Mouse (Mus musculus) CH12.LX (cell line): ENCODE data around the gene Mlh1. TPM values are rescaled to one million over a fixed set of nuclear protein-coding genes. Genes with fewer than 3 reads are reported as not detected.

Experiments used
- DNase-seq: peaks from one replicate; pipeline ENCODE4 v3.0.0-alpha.2; 2013; ENCODE audit errors: extremely low read depth
- H3K27ac ChIP-seq: 2 replicates; pipeline ENCODE4 v1.5.1; 2012; ENCODE audit warnings: low read depth, mild to moderate bottlenecking, control low read depth, moderate library complexity; ENCODE audit not compliant: insufficient read depth
- H3K27me3 ChIP-seq: replicated peaks from 2 replicates; pipeline ENCODE3; 2012; ENCODE audit warnings: inconsistent platforms
- H3K36me3 ChIP-seq, 2 experiments: replicated peaks in 1 of 2; 2 replicates each; pipeline versions ENCODE3 to v1.6.1; 2012; ENCODE audit warnings: inconsistent platforms in 1 of 2, low read length in 1 of 2, mild to moderate bottlenecking in 1 of 2, mixed read lengths in 1 of 2, moderate library complexity in 1 of 2; ENCODE audit not compliant: control insufficient read depth in 1 of 2, insufficient read depth in 1 of 2
- H3K4me1 ChIP-seq, 2 experiments: 2 replicates each; pipeline ENCODE4 v1.6.1; 2012; ENCODE audit warnings: inconsistent platforms in 1 of 2, moderate library complexity in 1 of 2; ENCODE audit not compliant: insufficient read depth in 2 of 2, control insufficient read depth in 1 of 2
- H3K4me2 ChIP-seq: 2 replicates; pipeline ENCODE4 v1.6.1; 2012; ENCODE audit warnings: low read depth, mild to moderate bottlenecking, control low read depth; ENCODE audit not compliant: poor library complexity, insufficient read depth, severe bottlenecking
- H3K4me3 ChIP-seq, 3 experiments: fragments of 150-350 bp in 1 of 3; sonication (generic) in 1 of 3; replicated peaks in 1 of 3; 2 replicates each; pipeline versions ENCODE3 to v1.5.1; 2011 to 2012; ENCODE audit warnings: low read depth in 2 of 3, low read length in 2 of 3, mild to moderate bottlenecking in 2 of 3, moderate library complexity in 2 of 3, control low read depth in 1 of 3, improper control_type of control experiment in 1 of 3, inconsistent platforms in 1 of 3, mixed read lengths in 1 of 3; ENCODE audit not compliant: poor library complexity in 1 of 3
- H3K79me2 ChIP-seq: replicated peaks from 2 replicates; pipeline ENCODE4 v1.6.1; 2012; ENCODE audit warnings: mild to moderate bottlenecking, moderate library complexity; ENCODE audit not compliant: control insufficient read depth, poor library complexity, insufficient read depth, severe bottlenecking; ENCODE audit errors: extremely low read depth
- H3K9ac ChIP-seq: 2 replicates; pipeline ENCODE4 v1.6.1; 2012; ENCODE audit warnings: low read depth, mild to moderate bottlenecking, control low read depth, moderate library complexity; ENCODE audit not compliant: insufficient read depth
- H3K9me3 ChIP-seq: replicated peaks from 2 replicates; pipeline ENCODE3; 2012; ENCODE audit warnings: low read length, inconsistent platforms, mixed read lengths
- BHLHE40 ChIP-seq: IDR thresholded peaks from 2 replicates; pipeline ENCODE4 v1.6.1; 2011; ENCODE audit warnings: mild to moderate bottlenecking, low read depth, low read length, improper control_type of control experiment
- CHD1 ChIP-seq: IDR thresholded peaks from 2 replicates; pipeline ENCODE4 v1.6.1; 2012; ENCODE audit warnings: low read depth, low read length, improper control_type of control experiment, inconsistent platforms
- E2F4 ChIP-seq: IDR thresholded peaks from 2 replicates; pipeline ENCODE4 v1.6.1; 2011; ENCODE audit warnings: low read depth, low read length, improper control_type of control experiment; ENCODE audit not compliant: insufficient replicate concordance
- EP300 ChIP-seq: IDR thresholded peaks from 2 replicates; pipeline ENCODE4 v1.6.1; 2011; ENCODE audit warnings: low read length, improper control_type of control experiment
- ETS1 ChIP-seq: conservative IDR thresholded peaks from 2 replicates; pipeline ENCODE4 v1.6.1; 2012; ENCODE audit warnings: low read depth, mild to moderate bottlenecking, inconsistent platforms, low read length, improper control_type of control experiment, moderate library complexity
- IRF4 ChIP-seq: IDR thresholded peaks from 2 replicates; pipeline ENCODE4 v1.6.1; 2014; ENCODE audit warnings: low read depth, mild to moderate bottlenecking, inconsistent platforms, low read length, improper control_type of control experiment
- JUN ChIP-seq: IDR thresholded peaks from 2 replicates; pipeline ENCODE4 v1.6.1; 2011; ENCODE audit warnings: low read depth, mild to moderate bottlenecking, low read length, improper control_type of control experiment, moderate library complexity; ENCODE audit not compliant: insufficient read depth
- JUND ChIP-seq: conservative IDR thresholded peaks from 2 replicates; pipeline ENCODE4 v1.6.1; 2011; ENCODE audit warnings: low read depth, low read length, improper control_type of control experiment
- KAT2A ChIP-seq: IDR thresholded peaks from 2 replicates; pipeline ENCODE4 v1.6.1; 2012; ENCODE audit warnings: low read length, improper control_type of control experiment, inconsistent platforms; ENCODE audit not compliant: insufficient replicate concordance
- MAFK ChIP-seq: IDR thresholded peaks from 2 replicates; pipeline ENCODE4 v1.6.1; 2011; ENCODE audit warnings: low read length, improper control_type of control experiment; ENCODE audit not compliant: insufficient replicate concordance
- MAX ChIP-seq: IDR thresholded peaks from 2 replicates; pipeline ENCODE4 v1.6.1; 2011; ENCODE audit warnings: low read length, improper control_type of control experiment
- MAZ ChIP-seq: IDR thresholded peaks from 2 replicates; pipeline ENCODE4 v1.6.1; 2012; ENCODE audit warnings: low read depth, mild to moderate bottlenecking, inconsistent platforms, low read length, improper control_type of control experiment, moderate library complexity
- MEF2A ChIP-seq: IDR thresholded peaks from 2 replicates; pipeline ENCODE4 v1.6.1; 2014; ENCODE audit warnings: low read depth, mild to moderate bottlenecking, inconsistent platforms, low read length, improper control_type of control experiment, borderline replicate concordance
- MYC ChIP-seq: IDR thresholded peaks from 2 replicates; pipeline ENCODE4 v1.6.1; 2011; ENCODE audit warnings: low read depth, mild to moderate bottlenecking, improper control_type of control experiment, low read length
- NRF1 ChIP-seq: IDR thresholded peaks from 2 replicates; pipeline ENCODE4 v1.6.1; 2014; ENCODE audit warnings: low read depth, mild to moderate bottlenecking, inconsistent platforms, low read length, improper control_type of control experiment, moderate library complexity
- POLR2A ChIP-seq: IDR thresholded peaks from 2 replicates; pipeline ENCODE4 v1.6.1; 2011; ENCODE audit warnings: low read depth, mild to moderate bottlenecking, improper control_type of control experiment, low read length
- RAD21 ChIP-seq: IDR thresholded peaks from 2 replicates; pipeline ENCODE4 v1.6.1; 2011; ENCODE audit warnings: low read depth, mild to moderate bottlenecking, low read length, improper control_type of control experiment, moderate library complexity
- RCOR1 ChIP-seq: conservative IDR thresholded peaks from 2 replicates; pipeline ENCODE4 v1.6.1; 2012; ENCODE audit warnings: low read depth, mild to moderate bottlenecking, inconsistent platforms, low read length, improper control_type of control experiment
- SIN3A ChIP-seq: IDR thresholded peaks from 2 replicates; pipeline ENCODE4 v1.6.1; 2012; ENCODE audit warnings: low read length, improper control_type of control experiment, inconsistent platforms
- SMC3 ChIP-seq: IDR thresholded peaks from 2 replicates; pipeline ENCODE4 v1.6.1; 2011; ENCODE audit warnings: low read depth, low read length, improper control_type of control experiment
- TBP ChIP-seq: conservative IDR thresholded peaks from 2 replicates; pipeline ENCODE4 v1.6.1; 2011; ENCODE audit warnings: low read depth, low read length, improper control_type of control experiment
- UBTF ChIP-seq: IDR thresholded peaks from 2 replicates; pipeline ENCODE4 v1.6.1; 2012; ENCODE audit warnings: low read depth, mild to moderate bottlenecking, inconsistent platforms, low read length, improper control_type of control experiment, moderate library complexity
- USF1 ChIP-seq: IDR thresholded peaks from 2 replicates; pipeline ENCODE4 v1.6.1; 2014; ENCODE audit warnings: low read depth, mild to moderate bottlenecking, inconsistent platforms, low read length, improper control_type of control experiment
- ZC3H11A ChIP-seq: IDR thresholded peaks from 2 replicates; pipeline ENCODE4 v1.6.1; 2012; ENCODE audit warnings: low read depth, mild to moderate bottlenecking, inconsistent platforms, low read length, improper control_type of control experiment
- ZMIZ1 ChIP-seq: IDR thresholded peaks from 2 replicates; pipeline ENCODE4 v1.6.1; 2012; ENCODE audit warnings: low read depth, mild to moderate bottlenecking, inconsistent platforms, low read length, improper control_type of control experiment
- ZNF384 ChIP-seq: IDR thresholded peaks from 2 replicates; pipeline ENCODE4 v1.6.1; 2012; ENCODE audit warnings: low read depth, low read length, improper control_type of control experiment, inconsistent platforms
- dilution Hi-C: fragments of 300-500 bp; cut with MboI; formaldehyde crosslinking; loops from 2 replicates; pipeline ENCODE4 v1.14.3; 2020; ENCODE audit warnings: low sequenced_read_pairs; ENCODE audit not compliant: extremely low pct_unique_long_range_greater_than_20kb, extremely low pct_ligation_motif_present
- in situ Hi-C: fragments of 300-500 bp; cut with MboI; formaldehyde crosslinking; loops from 3 replicates; pipeline ENCODE4 v1.14.3; 2019; ENCODE audit warnings: low sequenced_read_pairs, low pct_ligation_motif_present, low pct_unique_long_range_greater_than_20kb, mixed read lengths
- polyA plus RNA-seq: library from polyadenylated mRNA; unstranded; fragments of >175 nt; gene quantifications from 2 replicates; pipeline ENCODE4 v1.2.1, GENCODE M21; 2012; ENCODE audit warnings: low read depth; ENCODE audit not compliant: insufficient read length
- total RNA-seq, 2 experiments: library from RNA; depleted of rRNA; stranded (reverse); fragments of 300-350 nt in 1 of 2; fragments of >200 nt in 1 of 2; gene quantifications; 2 replicates each; pipeline ENCODE4 v1.2.3; 2012 to 2014

The Mlh1 gene
- total and polyA plus RNA-seq, 3 experiments, result 25.7 to 57.9 (median 50.2) TPM

DNA sequence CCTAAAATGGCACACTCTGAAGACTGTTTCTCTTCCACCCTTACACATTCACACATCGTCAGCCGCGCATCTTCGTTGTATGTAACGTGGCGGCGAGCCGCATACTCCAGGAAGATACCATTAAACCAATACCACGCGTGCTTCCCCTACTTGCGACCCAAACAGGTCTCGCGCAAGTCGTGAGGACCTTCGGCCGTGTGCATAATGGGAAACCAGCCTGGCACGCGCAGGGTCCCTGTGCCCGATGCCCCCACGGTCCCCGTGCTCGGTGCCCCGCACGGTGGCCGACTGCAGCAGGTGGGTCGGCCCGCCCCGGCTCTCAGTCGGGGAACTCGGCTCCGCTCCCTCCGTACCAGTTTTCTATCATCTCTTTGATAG, 546 bp downstream of the Mlh1 start:
- dilution Hi-C loops, result no loop called here
- DNase-seq, result peak; percentile 57
- H3K27ac ChIP-seq, result peak overlapping the region; percentile 87
- no peak for TF ChIP-seq KAT2A
- no peak for TF ChIP-seq EP300
- TF ChIP-seq MAX, result peak; percentile 72
- TF ChIP-seq ZNF384, result no peak
- no peak for TF ChIP-seq MAZ
- TF ChIP-seq SMC3, result no peak
- TF ChIP-seq BHLHE40, result peak; percentile 50; the same call in 1 of the 2 replicates
- no peak for TF ChIP-seq MAFK
- no peak for TF ChIP-seq NRF1
- TF ChIP-seq UBTF, result peak; percentile 38; the same call in 1 of the 2 replicates
- TF ChIP-seq MEF2A, result no peak
- no peak for TF ChIP-seq ZMIZ1
- no peak for TF ChIP-seq USF1
- TF ChIP-seq IRF4, result no peak
- TF ChIP-seq E2F4, result no peak
- TF ChIP-seq ZC3H11A, result no peak
- TF ChIP-seq MYC, result peak; percentile 67; the same call in 1 of the 2 replicates
- TF ChIP-seq TBP, result no peak
- TF ChIP-seq JUN, result no peak
- TF ChIP-seq JUND, result no peak
- H3K9ac ChIP-seq, result peak overlapping the region; percentile 75
- peaks cover 54% of the 10 kb centered on the region for H3K79me2 ChIP-seq
- H3K4me2 ChIP-seq, result no peak overlapping the region
- H3K4me1 ChIP-seq, result peaks cover 4 to 29% of the 10 kb centered on the region in 2 experiments; a peak in 3 of 4 replicates
- H3K9me3 ChIP-seq, result no peaks in the 10 kb centered on the region
- in situ Hi-C loops, result loop anchor here (10.0 kb wide), 1 partner anchor 194 kb away; no protein-coding TSS in a partner anchor
- no peaks in the 10 kb centered on the region for H3K27me3 ChIP-seq
- H3K36me3 ChIP-seq, result peaks cover 15 to 37% of the 10 kb centered on the region in 2 experiments
- H3K4me3 ChIP-seq, result peak overlapping the region; percentile 67 to 99 (median 92)

DNA sequence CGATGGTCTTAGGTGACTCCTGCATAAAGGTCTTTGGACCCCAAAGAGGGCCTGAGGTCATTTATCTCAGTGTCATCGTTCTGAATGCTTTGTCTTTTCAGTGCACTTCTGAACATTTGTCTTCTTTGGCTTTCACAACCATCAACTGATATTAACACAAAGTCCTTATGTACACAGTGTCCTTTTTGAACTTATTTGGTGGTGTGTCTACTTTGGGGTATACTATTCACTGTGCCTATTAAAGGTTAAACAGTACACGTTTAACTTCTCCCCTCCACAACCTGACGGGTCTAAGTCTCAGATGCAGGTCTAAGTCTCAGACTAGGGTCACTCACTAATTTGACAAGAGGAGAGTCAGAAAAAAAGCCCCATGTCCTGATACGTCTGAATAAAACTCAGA, 985 bp downstream of the Mlh1 start:
- H3K4me1 ChIP-seq, result peaks cover 4 to 24% of the 10 kb centered on the region in 2 experiments; a peak in 3 of 4 replicates

More for the DNA sequence above, 985 bp downstream of the Mlh1 start:
- TF ChIP-seq JUND (no peak), RCOR1 (no peak), ETS1 (no peak), RAD21 (no peak), SIN3A (0 out of 2 replicates have a peak, but pooled peaks have one; percentile 3), POLR2A (no peak), TBP (0 out of 2 replicates have a peak, but pooled peaks have one; percentile 21), CHD1 (0 out of 2 replicates have a peak, but pooled peaks have one; percentile 30)
- peak overlapping the region; percentile 67 to 99 (median 92) for H3K4me3 ChIP-seq
- in situ Hi-C loops, result loop anchor here (10.0 kb wide), 1 partner anchor 194 kb away; no protein-coding TSS in a partner anchor
- H3K36me3 ChIP-seq, result peaks cover 16 to 38% of the 10 kb centered on the region in 2 experiments
- no peak for DNase-seq
- H3K9me3 ChIP-seq, result no peaks in the 10 kb centered on the region
- H3K27ac ChIP-seq, result peak overlapping the region; percentile 87; the same call in 1 of the 2 replicates
- H3K4me2 ChIP-seq, result peak overlapping the region; percentile 96
- peak overlapping the region; percentile 75 for H3K9ac ChIP-seq
- H3K79me2 ChIP-seq, result peaks cover 50% of the 10 kb centered on the region
- dilution Hi-C loops, result no loop called here
- no peaks in the 10 kb centered on the region for H3K27me3 ChIP-seq
